Mouse (Mus musculus): Measurements from ENCODE around the gene Mfap4. TPM values are rescaled to one million over a fixed set of nuclear protein-coding genes. Genes with fewer than 3 reads are reported as not detected.

Mfap4 gene
- polyA plus RNA-seq, 1 experiment from 2014 or later: 239 TPM

- H3K4me3 ChIP-seq (ENCODE audit: low read depth, low read length): no peak overlapping the region
- ATAC-seq (replicated peaks; ENCODE audit: low FRiP score, low TSS enrichment, low read depth) (no peak), DNase-seq (ENCODE audit: low spot score) (no peak)
- 39% methylated on average over 12 of the region's 12 CpGs for WGBS
- H3K27ac ChIP-seq (ENCODE audit: low read depth): no peak overlapping the region
- H3K4me1 ChIP-seq (replicated peaks; ENCODE audit: control insufficient read depth, insufficient read depth, low read length): peaks cover 7% of the 10 kb centered on the region
- no peaks in the 10 kb centered on the region for H3K9me3 ChIP-seq (ENCODE audit: control insufficient read depth, low read length)
- H3K9ac ChIP-seq (ENCODE audit: low read length): no peak overlapping the region
- H3K36me3 ChIP-seq (ENCODE audit: control insufficient read depth, insufficient read depth, low read length): no peaks in the 10 kb centered on the region
- H3K4me2 ChIP-seq (ENCODE audit: low read length): peak overlapping the region; percentile 16; the same call in 1 of the 2 replicates
- H3K27me3 ChIP-seq (replicated peaks; ENCODE audit: control insufficient read depth, insufficient read depth, low read length): no peaks in the 10 kb centered on the region
Measured at GRCm38 (mm10) chr11:61476786-61477382, 8.3 kb upstream of the Mfap4 start.

GRCm38 (mm10) chr11:61477566-61478508, 7.4 kb upstream of the Mfap4 start:
- 64% methylated on average over 17 of the region's 17 CpGs for WGBS
- ATAC-seq (replicated peaks; ENCODE audit: low FRiP score, low TSS enrichment, low read depth) (no peak), DNase-seq (ENCODE audit: low spot score) (no peak)
- H3K36me3 ChIP-seq (ENCODE audit: control insufficient read depth, insufficient read depth, low read length): no peaks in the 10 kb centered on the region
- H3K9me3 ChIP-seq (ENCODE audit: control insufficient read depth, low read length): no peaks in the 10 kb centered on the region
- H3K27ac ChIP-seq (ENCODE audit: low read depth): no peak overlapping the region
- H3K4me1 ChIP-seq (replicated peaks; ENCODE audit: control insufficient read depth, insufficient read depth, low read length): peaks cover 7% of the 10 kb centered on the region
- no peak overlapping the region for H3K9ac ChIP-seq (ENCODE audit: low read length)
- no peaks in the 10 kb centered on the region for H3K27me3 ChIP-seq (replicated peaks; ENCODE audit: control insufficient read depth, insufficient read depth, low read length)
- H3K4me3 ChIP-seq (ENCODE audit: low read depth, low read length): no peak overlapping the region
- peak overlapping the region; percentile 16; the same call in 1 of the 2 replicates for H3K4me2 ChIP-seq (ENCODE audit: low read length)

GRCm38 (mm10) chr11:61478788-61479187, 6.4 kb upstream of the Mfap4 start:
- WGBS: 92% methylated on average over 4 of the region's 4 CpGs
- DNase-seq (ENCODE audit: low spot score): no peak
- Histone ChIP-seq H3K9ac (ENCODE audit: low read length) (no peak overlapping the region), H3K4me2 (ENCODE audit: low read length) (no peak overlapping the region), H3K4me1 (replicated peaks; ENCODE audit: control insufficient read depth, insufficient read depth, low read length) (peaks cover 7% of the 10 kb centered on the region), H3K36me3 (ENCODE audit: control insufficient read depth, insufficient read depth, low read length) (no peaks in the 10 kb centered on the region), H3K4me3 (ENCODE audit: low read depth, low read length) (no peak overlapping the region), H3K9me3 (ENCODE audit: control insufficient read depth, low read length) (no peaks in the 10 kb centered on the region), H3K27ac (ENCODE audit: low read depth) (no peak overlapping the region), H3K27me3 (replicated peaks; ENCODE audit: control insufficient read depth, insufficient read depth, low read length) (no peaks in the 10 kb centered on the region)
- no peak for ATAC-seq (replicated peaks; ENCODE audit: low FRiP score, low TSS enrichment, low read depth)

- Histone ChIP-seq H3K9me3 (ENCODE audit: control insufficient read depth, low read length) (no peaks in the 10 kb centered on the region), H3K27ac (ENCODE audit: low read depth) (no peak overlapping the region), H3K4me1 (replicated peaks; ENCODE audit: control insufficient read depth, insufficient read depth, low read length) (peaks cover 20% of the 10 kb centered on the region), H3K4me3 (ENCODE audit: low read depth, low read length) (no peak overlapping the region), H3K36me3 (ENCODE audit: control insufficient read depth, insufficient read depth, low read length) (no peaks in the 10 kb centered on the region), H3K4me2 (ENCODE audit: low read length) (no peak overlapping the region), H3K9ac (ENCODE audit: low read length) (no peak overlapping the region), H3K27me3 (replicated peaks; ENCODE audit: control insufficient read depth, insufficient read depth, low read length) (no peaks in the 10 kb centered on the region)
- 43% methylated on average over 8 of the region's 9 CpGs for WGBS
- ATAC-seq (replicated peaks; ENCODE audit: low FRiP score, low TSS enrichment, low read depth) (no peak), DNase-seq (ENCODE audit: low spot score) (no peak)
Measured at GRCm38 (mm10) chr11:61481239-61482090, 3.8 kb upstream of the Mfap4 start.

GRCm38 (mm10) chr11:61483226-61483845, 1.9 kb upstream of the Mfap4 start:
- Histone ChIP-seq H3K27ac (ENCODE audit: low read depth) (peak overlapping the region; percentile 98; the same call in 1 of the 2 replicates), H3K4me1 (replicated peaks; ENCODE audit: control insufficient read depth, insufficient read depth, low read length) (peaks cover 33% of the 10 kb centered on the region), H3K4me3 (ENCODE audit: low read depth, low read length) (no peak overlapping the region), H3K4me2 (ENCODE audit: low read length) (no peak overlapping the region), H3K27me3 (replicated peaks; ENCODE audit: control insufficient read depth, insufficient read depth, low read length) (no peaks in the 10 kb centered on the region), H3K9me3 (ENCODE audit: control insufficient read depth, low read length) (no peaks in the 10 kb centered on the region), H3K36me3 (ENCODE audit: control insufficient read depth, insufficient read depth, low read length) (peaks cover 9% of the 10 kb centered on the region), H3K9ac (ENCODE audit: low read length) (no peak overlapping the region)
- WGBS: 84% methylated on average over 13 of the region's 13 CpGs
- no peak for ATAC-seq (replicated peaks; ENCODE audit: low FRiP score, low TSS enrichment, low read depth)
- DNase-seq (ENCODE audit: low spot score): no peak

GRCm38 (mm10) chr11:61484256-61484612, 997 bp upstream of the Mfap4 start:
- Histone ChIP-seq H3K36me3 (ENCODE audit: control insufficient read depth, insufficient read depth, low read length) (peaks cover 18% of the 10 kb centered on the region), H3K27ac (ENCODE audit: low read depth) (peak overlapping the region; percentile 98), H3K4me3 (ENCODE audit: low read depth, low read length) (no peak overlapping the region), H3K4me2 (ENCODE audit: low read length) (peak overlapping the region; percentile 67), H3K27me3 (replicated peaks; ENCODE audit: control insufficient read depth, insufficient read depth, low read length) (no peaks in the 10 kb centered on the region), H3K9ac (ENCODE audit: low read length) (peak overlapping the region; percentile 42), H3K9me3 (ENCODE audit: control insufficient read depth, low read length) (no peaks in the 10 kb centered on the region), H3K4me1 (replicated peaks; ENCODE audit: control insufficient read depth, insufficient read depth, low read length) (peaks cover 33% of the 10 kb centered on the region)
- peak; percentile 74 for DNase-seq (ENCODE audit: low spot score)
- ATAC-seq (replicated peaks; ENCODE audit: low FRiP score, low TSS enrichment, low read depth): no peak
- 22% methylated on average over 10 of the region's 10 CpGs for WGBS

GRCm38 (mm10) chr11:61485541-61486457, 568 bp downstream of the Mfap4 start:
- Histone ChIP-seq H3K4me2 (ENCODE audit: low read length) (peak overlapping the region; percentile 67), H3K4me3 (ENCODE audit: low read depth, low read length) (peak overlapping the region; percentile 45), H3K9ac (ENCODE audit: low read length) (peak overlapping the region; percentile 53), H3K27ac (ENCODE audit: low read depth) (peak overlapping the region; percentile 98), H3K36me3 (ENCODE audit: control insufficient read depth, insufficient read depth, low read length) (peaks cover 34% of the 10 kb centered on the region), H3K9me3 (ENCODE audit: control insufficient read depth, low read length) (no peaks in the 10 kb centered on the region), H3K27me3 (replicated peaks; ENCODE audit: control insufficient read depth, insufficient read depth, low read length) (no peaks in the 10 kb centered on the region), H3K4me1 (replicated peaks; ENCODE audit: control insufficient read depth, insufficient read depth, low read length) (peaks cover 33% of the 10 kb centered on the region)
- DNase-seq (ENCODE audit: low spot score) (no peak), ATAC-seq (replicated peaks; ENCODE audit: low FRiP score, low TSS enrichment, low read depth) (peak; percentile 1; the same call in 1 of the 2 replicates)
- WGBS: 45% methylated on average over 22 of the region's 22 CpGs

All from intestine, embryonic 14.5 days (tissue).